Mouse (Mus musculus) lung, postnatal 4 days (tissue): ENCODE results near the gene Hist1h3a.

ENCODE experiments used
- DNase-seq, 2 experiments: peaks; one replicate each; pipeline ENCODE4 v3.0.0; 2021

Hist1h3a gene

GRCm38 (mm10) chr13:23757921-23758320 lies 4.3 kb downstream of the Hist1h3a start:
- no peak for DNase-seq

GRCm38 (mm10) chr13:23757211-23757773 lies 4.9 kb downstream of the Hist1h3a start:
- no peak for DNase-seq

- peak; percentile 85 to 92 for DNase-seq
Observed at GRCm38 (mm10) chr13:23756790-23757189, 5.4 kb downstream of the Hist1h3a start, which contains the start of gene Hist1h4b. Hist1h4b (plus strand) TSS chr13:23757013.

GRCm38 (mm10) chr13:23755000-23755399 lies 7.2 kb downstream of the Hist1h3a start:
- DNase-seq, result no peak

- no peak for DNase-seq
Observed at GRCm38 (mm10) chr13:23753314-23754078, 8.7 kb downstream of the Hist1h3a start.

- no peak for DNase-seq
Observed at GRCm38 (mm10) chr13:23752742-23753172, 9.4 kb downstream of the Hist1h3a start.

- peak; percentile 87 to 90 for DNase-seq
Observed at GRCm38 (mm10) chr13:23752067-23752741, 10.0 kb downstream of the Hist1h3a start, which contains the start of gene Hist1h3b. Hist1h3b (plus strand) TSS chr13:23752267.

GRCm38 (mm10) chr13:23751478-23751956 lies 10.7 kb downstream of the Hist1h3a start:
- DNase-seq, result peak in 1 of 2 experiments; percentile 28

GRCm38 (mm10) chr13:23750839-23751477 lies 11.2 kb downstream of the Hist1h3a start, which contains the start of gene Hist1h2ab:
Hist1h2ab (plus strand) TSS chr13:23751126.
- DNase-seq, result peak; percentile 57 to 68

- no peak for DNase-seq
Observed at GRCm38 (mm10) chr13:23749563-23750121, 12.5 kb downstream of the Hist1h3a start.

GRCm38 (mm10) chr13:23747892-23748288 lies 14.3 kb downstream of the Hist1h3a start:
- no peak for DNase-seq

GRCm38 (mm10) chr13:23747081-23747891 lies 14.9 kb downstream of the Hist1h3a start:
- no peak for DNase-seq

GRCm38 (mm10) chr13:23746201-23747080 lies 15.7 kb downstream of the Hist1h3a start, which contains the start of gene Hist1h2bb:
Hist1h2bb (plus strand) TSS chr13:23746734.
- peak; percentile 83 to 84 for DNase-seq

- DNase-seq, result peak; percentile 78 to 89
Observed at GRCm38 (mm10) chr13:23745381-23746161, 16.6 kb downstream of the Hist1h3a start, which contains the start of gene Hist1h3c. Hist1h3c (minus strand) TSS chr13:23745602.

GRCm38 (mm10) chr13:23744421-23745380 lies 17.5 kb downstream of the Hist1h3a start:
- DNase-seq, result no peak

GRCm38 (mm10) chr13:23743963-23744362 lies 18.2 kb downstream of the Hist1h3a start:
- no peak for DNase-seq

GRCm38 (mm10) chr13:23743215-23743614 lies 19.0 kb downstream of the Hist1h3a start:
- DNase-seq, result no peak

- no peak for DNase-seq
Observed at GRCm38 (mm10) chr13:23742007-23742406, 20.2 kb downstream of the Hist1h3a start.
